8 mouse cellular contexts compared by ENCODE assay signal in genomic region chr10:81464405-81465264, GRCm38 (mm10). TPM values are rescaled to one million over a fixed set of nuclear protein-coding genes. Genes with fewer than 3 reads are reported as not detected.
A peak's percentile ranks its signal among the peaks of the same experiment; 100 is the strongest.
DNase-seq lines count a peak whose midpoint lies in the region; ATAC-seq and TF ChIP-seq lines count a peak whose summit lies in the region.

No protein-coding gene starts in this region.

- no peak for TF ChIP-seq CTCF in G1E (IDR thresholded peaks at IDR 0.05; ENCODE audit: low read depth, low read length)

- H3K4me1 ChIP-seq in G1E (ENCODE audit: insufficient read depth, low read depth, low read length), result peaks cover 58% of the 10 kb centered on the region
- H3K4me1 ChIP-seq in heart, embryonic 12.5 days (replicated peaks), result peaks cover 7% of the 10 kb centered on the region
- peaks cover 27% of the 10 kb centered on the region for H3K4me1 ChIP-seq in kidney, embryonic 15.5 days
- peaks cover 11% of the 10 kb centered on the region; the same call in 1 of the 2 replicates for H3K4me1 ChIP-seq in lung, embryonic 16.5 days (replicated peaks; ENCODE audit: control insufficient read depth, insufficient read depth, low read length)

- H3K4me2 ChIP-seq in heart, embryonic 12.5 days, result peak overlapping the region; percentile 59
- H3K4me2 ChIP-seq in kidney, embryonic 15.5 days, result peak overlapping the region; percentile 74
- peak overlapping the region; percentile 58 for H3K4me2 ChIP-seq in lung, embryonic 16.5 days (ENCODE audit: low read depth, low read length)

- peaks cover 89% of the 10 kb centered on the region for H3K27me3 ChIP-seq in G1E (ENCODE audit: insufficient read depth, low read length)
- peaks cover 100% of the 10 kb centered on the region for H3K27me3 ChIP-seq in heart, embryonic 12.5 days (replicated peaks)
- peaks cover 95% of the 10 kb centered on the region for H3K27me3 ChIP-seq in kidney, embryonic 15.5 days
- peaks cover 55% of the 10 kb centered on the region for H3K27me3 ChIP-seq in lung, embryonic 16.5 days (ENCODE audit: control insufficient read depth, insufficient read depth, low read depth, low read length)

- H3K9ac ChIP-seq in heart, embryonic 12.5 days, result no peak overlapping the region
- no peak overlapping the region for H3K9ac ChIP-seq in kidney, embryonic 15.5 days
- H3K9ac ChIP-seq in lung, embryonic 16.5 days (ENCODE audit: low read length), result peak overlapping the region; percentile 45

- peak; percentile 21; the same call in 1 of the 2 replicates for ATAC-seq in cerebellum, adult (ENCODE audit: insufficient number of reproducible peaks, low FRiP score, low TSS enrichment)
- ATAC-seq in G1E (ENCODE audit: extremely low read depth, insufficient number of reproducible peaks, low FRiP score, poor library complexity, severe bottlenecking), result no peak
- peak; percentile 73 for ATAC-seq in common myeloid progenitor, adult 5-6 weeks (replicated peaks; ENCODE audit: low read depth, poor library complexity, severe bottlenecking)
- ATAC-seq in heart, embryonic 12.5 days (ENCODE audit: insufficient number of reproducible peaks, low FRiP score), result peak; percentile 65
- peak; percentile 86 for ATAC-seq in kidney, embryonic 15.5 days (replicated peaks; ENCODE audit: low FRiP score)
- peak; percentile 84 for ATAC-seq in lung, embryonic 16.5 days (ENCODE audit: low read depth)

- H3K4me3 ChIP-seq in G1E (ENCODE audit: low read depth, low read length), result peak overlapping the region; percentile 61; the same call in 1 of the 2 replicates
- H3K4me3 ChIP-seq in heart, embryonic 12.5 days, result peak overlapping the region; percentile 33
- H3K4me3 ChIP-seq in kidney, embryonic 15.5 days (replicated peaks), result peak overlapping the region; percentile 44
- H3K4me3 ChIP-seq in lung, embryonic 16.5 days (ENCODE audit: low read length), result peak overlapping the region; percentile 40

- H3K9me3 ChIP-seq in G1E (replicated peaks), result no peaks in the 10 kb centered on the region
- no peaks in the 10 kb centered on the region for H3K9me3 ChIP-seq in heart, embryonic 12.5 days (replicated peaks)
- H3K9me3 ChIP-seq in kidney, embryonic 15.5 days (replicated peaks), result no peaks in the 10 kb centered on the region
- H3K9me3 ChIP-seq in lung, embryonic 16.5 days (ENCODE audit: control insufficient read depth, low read length), result no peaks in the 10 kb centered on the region

- DNase-seq in cerebellum, adult 9-10 months, result no peak
- DNase-seq in G1E (ENCODE audit: low spot score), result peak; percentile 58
- DNase-seq in retina, embryonic 14.5 days (ENCODE audit: low spot score), result peak; percentile 81

- H3K36me3 ChIP-seq in G1E (replicated peaks), result no peaks in the 10 kb centered on the region
- H3K36me3 ChIP-seq in heart, embryonic 12.5 days, result no peaks in the 10 kb centered on the region
- no peaks in the 10 kb centered on the region for H3K36me3 ChIP-seq in kidney, embryonic 15.5 days
- no peaks in the 10 kb centered on the region for H3K36me3 ChIP-seq in lung, embryonic 16.5 days (ENCODE audit: control insufficient read depth, insufficient read depth, low read length)

- no peak overlapping the region for H3K27ac ChIP-seq in heart, embryonic 12.5 days (ENCODE audit: poor library complexity, severe bottlenecking)
- H3K27ac ChIP-seq in kidney, embryonic 15.5 days, result no peak overlapping the region
- no peak overlapping the region for H3K27ac ChIP-seq in lung, embryonic 16.5 days (ENCODE audit: low read length)

- 3% methylated on average over 33 of the region's 33 CpGs for WGBS in heart, embryonic 12.5 days
- 1% methylated on average over 33 of the region's 33 CpGs for WGBS in kidney, embryonic 15.5 days
- 2% methylated on average over 31 of the region's 33 CpGs for WGBS in lung, embryonic 16.5 days

RNA-seq across cellular contexts. Expression of gene Nfic, which starts 9.2 kb away (rescaled TPM):
- total RNA-seq in G1E (2014; fragmentation: Nextera tagmentation) (6.9 and 9.5 TPM in 2 replicates), G1E (2017) (0.52 and 0.66 TPM in 2 replicates)
- polyA plus RNA-seq in G1E (2012), result 16.1 and 19.3 TPM in 2 replicates
- 13.7 and 18.2 TPM in 2 replicates for total RNA-seq in common myeloid progenitor, adult 5-6 weeks (2017)
- polyA plus RNA-seq in heart, embryonic 12.5 days (2016; fragmentation: Nextera tagmentation; extraction: Ambion mirVana), result 39.3 and 40.7 TPM in 2 replicates
- 67.9 and 84.5 TPM in 2 replicates for polyA plus RNA-seq in kidney, embryonic 15.5 days (2015; fragmentation: Nextera tagmentation; extraction: Ambion mirVana)
- polyA plus RNA-seq in lung, embryonic 16.5 days (2015; fragmentation: Nextera tagmentation; extraction: Ambion mirVana), result 92.5 and 106 TPM in 2 replicates

RNA-seq across cellular contexts. Expression of gene Celf5, which starts 17.9 kb away (rescaled TPM):
- total RNA-seq in G1E (2014; fragmentation: Nextera tagmentation), result not detected in 2 replicates
- total RNA-seq in G1E (2017), result 0.05 and 0.06 TPM in 2 replicates
- polyA plus RNA-seq in G1E (2012), result 0.05 and 0.09 TPM in 2 replicates
- 0.14 TPM in 1 of 2 replicates, not detected in the other for total RNA-seq in common myeloid progenitor, adult 5-6 weeks (2017)
- 0.19 and 0.28 TPM in 2 replicates for polyA plus RNA-seq in heart, embryonic 12.5 days (2016; fragmentation: Nextera tagmentation; extraction: Ambion mirVana)
- polyA plus RNA-seq in kidney, embryonic 15.5 days (2015; fragmentation: Nextera tagmentation; extraction: Ambion mirVana), result 0.50 and 0.82 TPM in 2 replicates
- polyA plus RNA-seq in lung, embryonic 16.5 days (2015; fragmentation: Nextera tagmentation; extraction: Ambion mirVana), result 0.40 and 0.67 TPM in 2 replicates

RNA-seq across cellular contexts. Expression of gene Ncln, which starts 31.6 kb away (rescaled TPM):
- 58.2 and 72.3 TPM in 2 replicates for total RNA-seq in G1E (2014; fragmentation: Nextera tagmentation)
- 35.5 and 50.1 TPM in 2 replicates for total RNA-seq in G1E (2017)
- 154 and 179 TPM in 2 replicates for polyA plus RNA-seq in G1E (2012)
- 46.6 and 52.9 TPM in 2 replicates for total RNA-seq in common myeloid progenitor, adult 5-6 weeks (2017)
- 54.9 and 60.2 TPM in 2 replicates for polyA plus RNA-seq in heart, embryonic 12.5 days (2016; fragmentation: Nextera tagmentation; extraction: Ambion mirVana)
- polyA plus RNA-seq in kidney, embryonic 15.5 days (2015; fragmentation: Nextera tagmentation; extraction: Ambion mirVana), result 85.7 and 93.5 TPM in 2 replicates
- polyA plus RNA-seq in lung, embryonic 16.5 days (2015; fragmentation: Nextera tagmentation; extraction: Ambion mirVana), result 82.9 and 83.6 TPM in 2 replicates

RNA-seq across cellular contexts. Expression of gene S1pr4, which starts 35.3 kb away (rescaled TPM):
- not detected in 2 replicates for total RNA-seq in G1E (2014; fragmentation: Nextera tagmentation)
- 1.6 and 1.9 TPM in 2 replicates for total RNA-seq in G1E (2017)
- 0.75 and 1.00 TPM in 2 replicates for polyA plus RNA-seq in G1E (2012)
- total RNA-seq in common myeloid progenitor, adult 5-6 weeks (2017), result 10.3 and 14.4 TPM in 2 replicates
- 0.42 and 0.52 TPM in 2 replicates for polyA plus RNA-seq in heart, embryonic 12.5 days (2016; fragmentation: Nextera tagmentation; extraction: Ambion mirVana)
- 1.2 and 1.4 TPM in 2 replicates for polyA plus RNA-seq in kidney, embryonic 15.5 days (2015; fragmentation: Nextera tagmentation; extraction: Ambion mirVana)
- polyA plus RNA-seq in lung, embryonic 16.5 days (2015; fragmentation: Nextera tagmentation; extraction: Ambion mirVana), result 2.8 and 4.1 TPM in 2 replicates

RNA-seq across cellular contexts. Expression of gene Gna15, which starts 59.4 kb away (rescaled TPM):
- 20.9 and 22.5 TPM in 2 replicates for total RNA-seq in G1E (2014; fragmentation: Nextera tagmentation)
- total RNA-seq in G1E (2017), result 20.1 and 21.5 TPM in 2 replicates
- 16.5 TPM in 2 replicates for polyA plus RNA-seq in G1E (2012)
- total RNA-seq in common myeloid progenitor, adult 5-6 weeks (2017), result 30.6 and 39.1 TPM in 2 replicates
- polyA plus RNA-seq in heart, embryonic 12.5 days (2016; fragmentation: Nextera tagmentation; extraction: Ambion mirVana), result 1.9 and 2.3 TPM in 2 replicates
- 0.89 and 1.00 TPM in 2 replicates for polyA plus RNA-seq in kidney, embryonic 15.5 days (2015; fragmentation: Nextera tagmentation; extraction: Ambion mirVana)
- 1.8 and 2.2 TPM in 2 replicates for polyA plus RNA-seq in lung, embryonic 16.5 days (2015; fragmentation: Nextera tagmentation; extraction: Ambion mirVana)
